Mouse (Mus musculus) embryonic fibroblast, embryonic 13.5 days (primary cell): ENCODE results near the gene Hist1h2br.
"Not testable (repeated sequence)": the region's sequence is repeated elsewhere in the genome, so short reads cannot be mapped to it uniquely, and the experiment has no call there.

Source experiments
- CTCF ChIP-seq: IDR thresholded peaks from 2 replicates; pipeline ENCODE4 v1.5.1; 2011; ENCODE audit warnings: mild to moderate bottlenecking, control low read depth, low read length, moderate library complexity, borderline replicate concordance; ENCODE audit not compliant: insufficient read depth
- POLR2A ChIP-seq: IDR thresholded peaks from 2 replicates; pipeline ENCODE4 v1.6.1; 2011; ENCODE audit warnings: low read depth, mild to moderate bottlenecking, control low read depth, low read length, moderate library complexity

DNA sequence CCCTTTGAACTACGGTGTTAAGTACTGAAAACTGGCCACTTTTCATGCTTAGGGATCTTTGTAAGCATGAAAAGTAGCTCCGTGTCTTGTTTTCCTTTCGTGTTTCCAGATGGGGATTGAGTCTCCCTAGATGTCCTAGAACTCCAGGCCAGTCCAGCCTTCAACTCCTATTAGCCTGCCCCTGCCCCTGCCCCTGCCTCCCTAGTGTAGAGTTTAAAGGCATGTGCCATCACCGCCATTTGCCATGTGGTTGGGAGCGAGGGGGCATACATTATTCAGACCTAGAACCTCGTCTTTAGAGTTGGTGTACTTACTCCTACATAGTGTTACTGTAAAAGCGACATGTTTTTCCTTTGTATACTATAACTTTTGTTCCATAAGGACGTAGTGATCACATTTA, 22.5 kb upstream of the Hist1h2br start:
- not testable (repeated sequence) for TF ChIP-seq CTCF, POLR2A
